ENCODE assay signal across 8 mouse cellular contexts in genomic region chr4:121028659-121029392, GRCm38 (mm10). TPM values are rescaled to one million over a fixed set of nuclear protein-coding genes. Genes with fewer than 3 reads are reported as not detected.
DNase-seq lines count a peak whose midpoint lies in the region; ATAC-seq and TF ChIP-seq lines count a peak whose summit lies in the region.

No protein-coding gene starts in this region.

- no peak overlapping the region for H3K9ac ChIP-seq in neural tube, embryonic 15.5 days (replicated peaks)
- H3K9ac ChIP-seq in lung, embryonic 14.5 days: no peak overlapping the region

- H3K4me3 ChIP-seq in cerebellum, adult 2 months (replicated peaks; ENCODE audit: insufficient read depth, low read depth, low read length): no peak overlapping the region
- no peak overlapping the region for H3K4me3 ChIP-seq in neural tube, embryonic 15.5 days (replicated peaks)
- H3K4me3 ChIP-seq in lung, embryonic 14.5 days (ENCODE audit: low read depth, low read length): no peak overlapping the region
- no peak overlapping the region for H3K4me3 ChIP-seq in small intestine, adult 2 months (ENCODE audit: low read depth, low read length)

- H3K9me3 ChIP-seq in neural tube, embryonic 15.5 days (replicated peaks): no peaks in the 10 kb centered on the region
- H3K9me3 ChIP-seq in lung, embryonic 14.5 days (ENCODE audit: low read depth, low read length): no peaks in the 10 kb centered on the region

- no peak for TF ChIP-seq POLR2A in cerebellum, adult 2 months (IDR thresholded peaks at IDR 0.05; ENCODE audit: borderline replicate concordance, insufficient read depth, low read length)
- no peak for TF ChIP-seq POLR2A in small intestine, adult 2 months (IDR thresholded peaks at IDR 0.05; ENCODE audit: low read depth, low read length)

- DNase-seq in cerebellum, adult 2 months: peak; percentile 41 to 50
- peak; percentile 70 for DNase-seq in neural tube, embryonic 10.5 days (ENCODE audit: extremely low spot score, low spot score)
- DNase-seq in cerebellum, postnatal 14 days: peak; percentile 67 to 83
- peak; percentile 82 for DNase-seq in lung, embryonic 14.5 days

- H3K27me3 ChIP-seq in cerebellum, adult 2 months (ENCODE audit: control insufficient read depth, insufficient read depth, low read length): no peaks in the 10 kb centered on the region
- no peaks in the 10 kb centered on the region for H3K27me3 ChIP-seq in neural tube, embryonic 15.5 days (replicated peaks)
- H3K27me3 ChIP-seq in lung, embryonic 14.5 days (ENCODE audit: insufficient read depth, low read length): no peaks in the 10 kb centered on the region
- H3K27me3 ChIP-seq in small intestine, adult 2 months (ENCODE audit: control insufficient read depth, insufficient read depth, low read length): no peaks in the 10 kb centered on the region

- H3K36me3 ChIP-seq in neural tube, embryonic 15.5 days: no peaks in the 10 kb centered on the region
- no peaks in the 10 kb centered on the region for H3K36me3 ChIP-seq in lung, embryonic 14.5 days (ENCODE audit: insufficient read depth)
- no peaks in the 10 kb centered on the region for H3K36me3 ChIP-seq in small intestine, adult 2 months (ENCODE audit: control insufficient read depth, insufficient read depth, low read length)

- no peak for ATAC-seq in cerebellum, adult (ENCODE audit: insufficient number of reproducible peaks, low FRiP score, low TSS enrichment)
- no peak for ATAC-seq in neural tube, embryonic 15.5 days (ENCODE audit: low FRiP score)
- peak; percentile 57 for ATAC-seq in granulocyte monocyte progenitor cell, adult 5-6 weeks (replicated peaks; ENCODE audit: poor library complexity, severe bottlenecking)
- ATAC-seq in lung, embryonic 14.5 days (ENCODE audit: insufficient read depth): 0 out of 2 replicates have a peak, but pooled peaks have one; percentile 45

- peak; percentile 67 for TF ChIP-seq CTCF in cerebellum, adult 2 months (IDR thresholded peaks at IDR 0.05; ENCODE audit: borderline replicate concordance, insufficient read depth, low read depth, low read length)
- peak; percentile 81 for TF ChIP-seq CTCF in lung, embryonic 14.5 days (IDR thresholded peaks at IDR 0.05; ENCODE audit: low read depth)
- peak; percentile 83 for TF ChIP-seq CTCF in small intestine, adult 2 months (IDR thresholded peaks at IDR 0.05; ENCODE audit: extremely low read depth, insufficient read length, insufficient replicate concordance, low read depth, low read length)

- H3K4me2 ChIP-seq in neural tube, embryonic 15.5 days: no peak overlapping the region
- no peak overlapping the region for H3K4me2 ChIP-seq in lung, embryonic 14.5 days

- H3K4me1 ChIP-seq in cerebellum, adult 2 months (ENCODE audit: control insufficient read depth, insufficient read depth, low read length): no peaks in the 10 kb centered on the region
- H3K4me1 ChIP-seq in neural tube, embryonic 15.5 days: no peaks in the 10 kb centered on the region
- H3K4me1 ChIP-seq in lung, embryonic 14.5 days (ENCODE audit: insufficient read depth): no peaks in the 10 kb centered on the region
- H3K4me1 ChIP-seq in small intestine, adult 2 months (ENCODE audit: control insufficient read depth, insufficient read depth, insufficient read length, low read length): peaks cover 3% of the 10 kb centered on the region; the same call in 1 of the 2 replicates

- no peak overlapping the region for H3K27ac ChIP-seq in cerebellum, adult 2 months (ENCODE audit: insufficient read depth, low read length)
- H3K27ac ChIP-seq in neural tube, embryonic 15.5 days (replicated peaks): no peak overlapping the region
- H3K27ac ChIP-seq in lung, embryonic 14.5 days (ENCODE audit: low read depth): no peak overlapping the region
- H3K27ac ChIP-seq in small intestine, adult 2 months (ENCODE audit: insufficient read depth, low read depth, low read length): no peak overlapping the region

- WGBS in cerebellum, adult 2 months: 24% methylated on average over 14 of the region's 14 CpGs
- 31% methylated on average over 14 of the region's 14 CpGs for WGBS in neural tube, embryonic 15.5 days
- WGBS in lung, embryonic 14.5 days: 30% methylated on average over 14 of the region's 14 CpGs
- WGBS in small intestine, adult 2 months: 27% methylated on average over 14 of the region's 14 CpGs

RNA-seq across cellular contexts. Expression of gene Col9a2, which starts 10.4 kb away (rescaled TPM):
- polyA plus RNA-seq in cerebellum, adult 2 months (2012; rRNA removed): 10.0 and 11.1 TPM in 2 replicates
- 21.5 and 36.1 TPM in 2 replicates for polyA plus RNA-seq in neural tube, embryonic 15.5 days (2015; fragmentation: Nextera tagmentation; extraction: Ambion mirVana)
- not detected in 2 replicates for total RNA-seq in granulocyte monocyte progenitor cell, adult 5-6 weeks (2014; fragmentation: Nextera tagmentation)
- not detected in 2 replicates for total RNA-seq in granulocyte monocyte progenitor cell, adult 5-6 weeks (2017)
- polyA plus RNA-seq in lung, embryonic 14.5 days (2014; fragmentation: Nextera tagmentation; extraction: Ambion mirVana): 8.2 and 9.3 TPM in 2 replicates
- polyA plus RNA-seq in small intestine, adult 2 months (2012; rRNA removed): 0.18 and 0.53 TPM in 2 replicates

RNA-seq across cellular contexts. Expression of gene Smap2, which starts 11.8 kb away (rescaled TPM):
- polyA plus RNA-seq in cerebellum, adult 2 months (2012; rRNA removed): 82.0 and 90.6 TPM in 2 replicates
- 41.4 and 43.4 TPM in 2 replicates for polyA plus RNA-seq in neural tube, embryonic 15.5 days (2015; fragmentation: Nextera tagmentation; extraction: Ambion mirVana)
- total RNA-seq in granulocyte monocyte progenitor cell, adult 5-6 weeks (2014; fragmentation: Nextera tagmentation): 44.9 and 53.4 TPM in 2 replicates
- total RNA-seq in granulocyte monocyte progenitor cell, adult 5-6 weeks (2017): 16.4 and 18.2 TPM in 2 replicates
- 19.2 and 19.7 TPM in 2 replicates for polyA plus RNA-seq in lung, embryonic 14.5 days (2014; fragmentation: Nextera tagmentation; extraction: Ambion mirVana)
- polyA plus RNA-seq in small intestine, adult 2 months (2012; rRNA removed): 12.1 and 28.1 TPM in 2 replicates

Comparison
In these comparisons a context has a peak if more than half of its experiments do, and no peak if none do; other contexts are left out.
1. ATAC-seq: peak in granulocyte monocyte progenitor cell, adult 5-6 weeks (single experiment) and lung, embryonic 14.5 days (single experiment); none in cerebellum, adult (single experiment) and neural tube, embryonic 15.5 days (single experiment).
2. Peak in every context shown above with its lines, with median percentiles within 50 percentile points of each other: DNase-seq and CTCF ChIP-seq.